Comparison of ENCODE assay signal across 18 mouse cellular contexts in the genomic region with DNA sequence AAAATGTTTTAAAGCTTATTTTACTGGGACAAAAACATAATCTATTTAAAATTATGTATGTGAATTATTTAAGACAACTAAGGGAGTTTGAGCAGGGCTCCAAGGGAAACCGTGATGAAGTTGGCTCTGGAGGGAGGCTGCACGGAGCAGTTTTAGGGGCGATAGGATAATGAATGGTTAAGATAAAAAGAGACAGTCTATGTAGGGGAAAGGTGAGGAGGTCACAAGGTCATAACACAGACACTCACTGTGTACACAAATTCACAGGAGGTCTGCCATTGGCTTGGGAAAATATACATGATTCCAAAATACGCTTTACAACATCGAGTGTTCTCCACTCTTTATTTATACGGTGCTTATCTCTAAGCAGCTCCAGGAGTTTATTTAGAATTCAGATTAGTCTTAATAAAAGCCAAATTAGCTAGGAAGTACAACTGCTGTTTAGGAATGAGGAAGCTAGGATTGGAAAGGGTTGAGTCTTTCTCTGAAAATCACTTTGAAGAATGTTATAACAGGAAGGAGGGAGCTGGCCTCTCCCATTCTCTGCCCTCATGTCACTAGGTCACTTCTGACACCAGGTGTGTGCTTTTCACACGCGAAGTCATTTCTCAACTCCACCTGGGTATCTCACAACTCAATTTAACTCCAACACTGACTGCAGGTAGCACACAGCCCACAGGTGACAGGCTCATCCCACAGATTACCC.
DNase-seq lines count a peak whose midpoint lies in the region; ATAC-seq and TF ChIP-seq lines count a peak whose summit lies in the region.
"Had no signal": no experiment of that assay in that cellular context is flagged by ENCODE, and none has a peak within 500 bp of the region (broad histone marks: within the 10 kb centered on the region; RNA-seq: fewer than 3 reads in every experiment).

No protein-coding gene starts in this region.

- H3K4me1 ChIP-seq in intestine, embryonic 15.5 days (replicated peaks), result peaks cover 2% of the 10 kb centered on the region; the same call in 1 of the 2 replicates
- H3K4me1 ChIP-seq in intestine, postnatal 0 days (replicated peaks; ENCODE audit: control insufficient read depth, insufficient read depth, low read length), result no peaks in the 10 kb centered on the region; the same call in none of the 2 replicates
- 0 out of 2 replicates have a peak, but pooled peaks cover 6% of the 10 kb centered on the region for H3K4me1 ChIP-seq in stomach, embryonic 15.5 days
- peaks cover 2% of the 10 kb centered on the region; the same call in 1 of the 2 replicates for H3K4me1 ChIP-seq in stomach, postnatal 0 days (replicated peaks; ENCODE audit: control insufficient read depth, insufficient read depth)
- 0 out of 2 replicates have a peak, but pooled peaks cover 6% of the 10 kb centered on the region for H3K4me1 ChIP-seq in liver, embryonic 12.5 days
- H3K4me1 ChIP-seq: hindbrain, embryonic 13.5 days; midbrain, embryonic 12.5 days had no signal

- peak overlapping the region; percentile 32; the same call in 1 of the 2 replicates for H3K27ac ChIP-seq in intestine, embryonic 15.5 days
- no peak overlapping the region for H3K27ac ChIP-seq in intestine, postnatal 0 days (ENCODE audit: low read depth, low read length)
- peak overlapping the region; percentile 65; the same call in 1 of the 2 replicates for H3K27ac ChIP-seq in stomach, embryonic 15.5 days
- no peak overlapping the region; the same call in 1 of the 2 replicates for H3K27ac ChIP-seq in stomach, postnatal 0 days (replicated peaks)
- no peak overlapping the region for H3K27ac ChIP-seq in liver, embryonic 12.5 days
- H3K27ac ChIP-seq: forebrain, embryonic 10.5 days; hindbrain, embryonic 13.5 days; midbrain, embryonic 12.5 days had no signal

- TF ChIP-seq EP300 in stomach, postnatal 0 days (optimal IDR thresholded peaks at IDR 0.05), result no peak

- ATAC-seq in intestine, embryonic 15.5 days, result peak; percentile 60
- no peak for ATAC-seq in intestine, postnatal 0 days
- ATAC-seq in stomach, embryonic 15.5 days (ENCODE audit: insufficient read depth, low FRiP score, low read depth), result peak; percentile 23; the same call in 1 of the 2 replicates
- no peak for ATAC-seq in stomach, postnatal 0 days (ENCODE audit: low FRiP score, low TSS enrichment)
- peak; percentile 59; the same call in 1 of the 2 replicates for ATAC-seq in liver, embryonic 12.5 days
- no peak for ATAC-seq in erythroblast, adult 5-6 weeks (replicated peaks; ENCODE audit: low FRiP score, poor library complexity, severe bottlenecking)
- ATAC-seq: activated CD4-positive, CD25-positive, alpha-beta regulatory T cell, adult 4 months; CD4-positive, CD25-positive, alpha-beta regulatory T cell, adult 4 months had no signal

- TF ChIP-seq CTCF in intestine, postnatal 0 days (IDR thresholded peaks at IDR 0.05; ENCODE audit: low read depth), result no peak
- TF ChIP-seq CTCF in stomach, postnatal 0 days (IDR thresholded peaks at IDR 0.05; ENCODE audit: low read depth), result no peak

- H3K4me3 ChIP-seq in intestine, embryonic 15.5 days (replicated peaks), result no peak overlapping the region
- H3K4me3 ChIP-seq in intestine, postnatal 0 days (ENCODE audit: low read depth, low read length), result no peak overlapping the region
- H3K4me3 ChIP-seq in stomach, embryonic 15.5 days (replicated peaks), result no peak overlapping the region
- no peak overlapping the region for H3K4me3 ChIP-seq in stomach, postnatal 0 days (ENCODE audit: low read depth, low read length)
- no peak overlapping the region for H3K4me3 ChIP-seq in liver, embryonic 12.5 days
- H3K4me3 ChIP-seq: forebrain, embryonic 10.5 days; hindbrain, embryonic 13.5 days; midbrain, embryonic 12.5 days; myocyte had no signal

- no peak overlapping the region for H3K4me2 ChIP-seq in intestine, embryonic 15.5 days (replicated peaks)
- no peak overlapping the region for H3K4me2 ChIP-seq in intestine, postnatal 0 days (replicated peaks; ENCODE audit: low read depth)
- H3K4me2 ChIP-seq in stomach, embryonic 15.5 days, result peak overlapping the region; percentile 29; the same call in 1 of the 2 replicates
- H3K4me2 ChIP-seq in stomach, postnatal 0 days (replicated peaks; ENCODE audit: low read depth), result no peak overlapping the region
- no peak overlapping the region for H3K4me2 ChIP-seq in liver, embryonic 12.5 days
- H3K4me2 ChIP-seq: hindbrain, embryonic 13.5 days; midbrain, embryonic 12.5 days had no signal

- no peak overlapping the region for H3K9ac ChIP-seq in intestine, embryonic 15.5 days
- H3K9ac ChIP-seq in intestine, postnatal 0 days (ENCODE audit: low read depth, low read length), result no peak overlapping the region
- no peak overlapping the region for H3K9ac ChIP-seq in stomach, embryonic 15.5 days
- H3K9ac ChIP-seq in stomach, postnatal 0 days (ENCODE audit: low read length), result no peak overlapping the region
- H3K9ac ChIP-seq in liver, embryonic 12.5 days, result no peak overlapping the region
- H3K9ac ChIP-seq: hindbrain, embryonic 13.5 days; midbrain, embryonic 12.5 days had no signal

- no peaks in the 10 kb centered on the region for H3K27me3 ChIP-seq in intestine, embryonic 15.5 days (replicated peaks)
- H3K27me3 ChIP-seq in intestine, postnatal 0 days (replicated peaks; ENCODE audit: control insufficient read depth, insufficient read depth, low read length), result no peaks in the 10 kb centered on the region
- H3K27me3 ChIP-seq in stomach, embryonic 15.5 days (replicated peaks), result no peaks in the 10 kb centered on the region
- no peaks in the 10 kb centered on the region for H3K27me3 ChIP-seq in stomach, postnatal 0 days (ENCODE audit: control insufficient read depth, insufficient read depth, low read length)
- H3K27me3 ChIP-seq in liver, embryonic 12.5 days (replicated peaks), result no peaks in the 10 kb centered on the region
- H3K27me3 ChIP-seq: hindbrain, embryonic 13.5 days; midbrain, embryonic 12.5 days had no signal

- no peaks in the 10 kb centered on the region for H3K36me3 ChIP-seq in intestine, embryonic 15.5 days
- no peaks in the 10 kb centered on the region for H3K36me3 ChIP-seq in intestine, postnatal 0 days (ENCODE audit: control insufficient read depth, insufficient read depth)
- no peaks in the 10 kb centered on the region for H3K36me3 ChIP-seq in stomach, embryonic 15.5 days
- H3K36me3 ChIP-seq in stomach, postnatal 0 days (ENCODE audit: control insufficient read depth, insufficient read depth, low read length), result no peaks in the 10 kb centered on the region
- H3K36me3 ChIP-seq in liver, embryonic 12.5 days, result no peaks in the 10 kb centered on the region
- H3K36me3 ChIP-seq: forebrain, embryonic 10.5 days; hindbrain, embryonic 13.5 days; midbrain, embryonic 12.5 days had no signal

- H3K9me3 ChIP-seq in intestine, embryonic 15.5 days, result no peaks in the 10 kb centered on the region
- no peaks in the 10 kb centered on the region for H3K9me3 ChIP-seq in intestine, postnatal 0 days (ENCODE audit: control insufficient read depth)
- H3K9me3 ChIP-seq in stomach, embryonic 15.5 days, result no peaks in the 10 kb centered on the region
- no peaks in the 10 kb centered on the region for H3K9me3 ChIP-seq in stomach, postnatal 0 days (ENCODE audit: control insufficient read depth, low read length)
- H3K9me3 ChIP-seq in liver, embryonic 12.5 days (replicated peaks), result no peaks in the 10 kb centered on the region
- H3K9me3 ChIP-seq: forebrain, embryonic 10.5 days; midbrain, embryonic 12.5 days had no signal

- WGBS in intestine, embryonic 15.5 days, result 15% methylated on average over 8 of the region's 8 CpGs
- WGBS in intestine, postnatal 0 days, result 12% methylated on average over 8 of the region's 8 CpGs
- WGBS in stomach, embryonic 15.5 days, result 11% methylated on average over 8 of the region's 8 CpGs
- 12% methylated on average over 8 of the region's 8 CpGs for WGBS in stomach, postnatal 0 days
- 44% methylated on average over 8 of the region's 8 CpGs for WGBS in liver, embryonic 12.5 days (ENCODE audit: insufficient replicate concordance)

- DNase-seq in stomach, postnatal 0 days (ENCODE audit: low spot score), result no peak
- no peak for DNase-seq in adrenal gland, postnatal 10 days
- DNase-seq: cerebellum, adult 11-12 months; gastrocnemius, postnatal 36 days; kidney, adult 9 months; right cerebral cortex, adult 18-20 months; thymus, adult 18-20 months had no signal

Comparison
In these comparisons a context has a peak if more than half of its experiments do, and no peak if none do; other contexts are left out.
1. ATAC-seq: peak in intestine, embryonic 15.5 days (single experiment), stomach, embryonic 15.5 days (single experiment) and liver, embryonic 12.5 days (single experiment); none in intestine, postnatal 0 days (single experiment), stomach, postnatal 0 days (single experiment) and erythroblast, adult 5-6 weeks (single experiment).
2. H3K27ac ChIP-seq: peak in intestine, embryonic 15.5 days (single experiment) and stomach, embryonic 15.5 days (single experiment); none in intestine, postnatal 0 days (single experiment), stomach, postnatal 0 days (single experiment) and liver, embryonic 12.5 days (single experiment).